Mouse (Mus musculus) limb, embryonic 10.5 days (tissue): ENCODE data around the gene Gm37240. TPM values are rescaled to one million over a fixed set of nuclear protein-coding genes. Genes with fewer than 3 reads are reported as not detected.
A peak's percentile ranks its signal among the peaks of the same experiment; 100 is the strongest.

Experiments
- DNase-seq: peaks from one replicate; pipeline ENCODE4 v3.0.0-alpha.2; 2017; ENCODE audit warnings: low spot score
- H3K27ac ChIP-seq: fragments of 300-500 bp; sonication (generic); 2 replicates; pipeline ENCODE4 v1.5.1; 2016; ENCODE audit warnings: mild to moderate bottlenecking
- H3K27me3 ChIP-seq: fragments of 300-500 bp; sonication (generic); 2 replicates; pipeline ENCODE4 v1.6.1; 2016; ENCODE audit warnings: low read depth, mild to moderate bottlenecking; ENCODE audit not compliant: poor library complexity, severe bottlenecking
- H3K36me3 ChIP-seq: fragments of 300-500 bp; sonication (generic); 2 replicates; pipeline ENCODE4 v1.6.1; 2016; ENCODE audit warnings: mild to moderate bottlenecking, moderate library complexity
- H3K4me1 ChIP-seq: fragments of 300-500 bp; sonication (generic); 2 replicates; pipeline ENCODE4 v1.6.1; 2016
- H3K4me3 ChIP-seq: fragments of 300-500 bp; sonication (generic); 2 replicates; pipeline ENCODE4 v1.5.1; 2016; ENCODE audit warnings: mild to moderate bottlenecking, moderate library complexity
- H3K9me3 ChIP-seq: fragments of 300-500 bp; sonication (generic); replicated peaks from 2 replicates; pipeline ENCODE4 v1.6.1; 2016; ENCODE audit warnings: mild to moderate bottlenecking
- WGBS: fragments of 180-500 bp; shearing (Covaris S2); methylation state at CpG from one replicate; pipeline ENCODE4 v1.1.7; 2016; 5-methylcytosine and 5-hydroxymethylcytosine counted together
- polyA plus RNA-seq: library from polyadenylated mRNA; unstranded; fragments of >200 nt; fragmentation: Nextera tagmentation; extraction: Ambion mirVana; gene quantifications from 2 replicates; pipeline ENCODE4 v1.2.1, GENCODE M21; 2016

The Gm37240 gene
- polyA plus RNA-seq, 1 experiment from 2014 or later = 3.1 TPM

GRCm38 (mm10) chr3:85148038-85148550 is 739.2 kb downstream of the Gm37240 start:
- Histone ChIP-seq H3K27me3 (no peaks in the 10 kb centered on the region), H3K27ac (no peak overlapping the region), H3K4me3 (no peak overlapping the region), H3K4me1 (no peaks in the 10 kb centered on the region), H3K36me3 (no peaks in the 10 kb centered on the region), H3K9me3 (no peaks in the 10 kb centered on the region)
- WGBS = 87% methylated on average over 6 of the region's 6 CpGs
- no peak for DNase-seq

GRCm38 (mm10) chr3:85145568-85145967 is 741.8 kb downstream of the Gm37240 start:
- DNase-seq = peak; percentile 52
- H3K27ac ChIP-seq = no peak overlapping the region
- no peaks in the 10 kb centered on the region for H3K9me3 ChIP-seq
- no peaks in the 10 kb centered on the region for H3K4me1 ChIP-seq
- H3K27me3 ChIP-seq = no peaks in the 10 kb centered on the region
- no peaks in the 10 kb centered on the region for H3K36me3 ChIP-seq
- H3K4me3 ChIP-seq = no peak overlapping the region
- WGBS = 35% methylated on average over 7 of the region's 7 CpGs

GRCm38 (mm10) chr3:85145076-85145475 is 742.2 kb downstream of the Gm37240 start:
- Histone ChIP-seq H3K36me3 (no peaks in the 10 kb centered on the region), H3K27ac (no peak overlapping the region), H3K27me3 (no peaks in the 10 kb centered on the region), H3K4me3 (no peak overlapping the region), H3K9me3 (no peaks in the 10 kb centered on the region), H3K4me1 (no peaks in the 10 kb centered on the region)
- DNase-seq = no peak
- WGBS = 88% methylated on average over 4 of the region's 4 CpGs

GRCm38 (mm10) chr3:85144425-85144824 is 742.9 kb downstream of the Gm37240 start:
- 84% methylated on average over 3 of the region's 3 CpGs for WGBS
- Histone ChIP-seq H3K4me1 (no peaks in the 10 kb centered on the region), H3K36me3 (no peaks in the 10 kb centered on the region), H3K9me3 (no peaks in the 10 kb centered on the region), H3K4me3 (no peak overlapping the region), H3K27ac (no peak overlapping the region), H3K27me3 (no peaks in the 10 kb centered on the region)
- DNase-seq = no peak

GRCm38 (mm10) chr3:85140488-85140887 is 746.8 kb downstream of the Gm37240 start:
- DNase-seq = no peak
- 54% methylated on average over 7 of the region's 7 CpGs for WGBS
- Histone ChIP-seq H3K4me1 (no peaks in the 10 kb centered on the region), H3K27ac (no peak overlapping the region), H3K27me3 (no peaks in the 10 kb centered on the region), H3K36me3 (no peaks in the 10 kb centered on the region), H3K9me3 (no peaks in the 10 kb centered on the region), H3K4me3 (no peak overlapping the region)

- H3K27me3 ChIP-seq = no peaks in the 10 kb centered on the region
- no peak overlapping the region for H3K4me3 ChIP-seq
- 82% methylated on average over 2 of the region's 2 CpGs for WGBS
- H3K27ac ChIP-seq = no peak overlapping the region
- no peaks in the 10 kb centered on the region for H3K36me3 ChIP-seq
- DNase-seq = no peak
- H3K4me1 ChIP-seq = no peaks in the 10 kb centered on the region
- H3K9me3 ChIP-seq = no peaks in the 10 kb centered on the region
These were observed 748.9 kb downstream of the Gm37240 start for GRCm38 (mm10) chr3:85138407-85138806.

- Histone ChIP-seq H3K27me3 (no peaks in the 10 kb centered on the region), H3K9me3 (no peaks in the 10 kb centered on the region), H3K4me1 (no peaks in the 10 kb centered on the region), H3K27ac (no peak overlapping the region), H3K4me3 (no peak overlapping the region), H3K36me3 (no peaks in the 10 kb centered on the region)
- no peak for DNase-seq
- WGBS = 95% methylated on average over 4 of the region's 4 CpGs
These were observed 753.8 kb downstream of the Gm37240 start for GRCm38 (mm10) chr3:85133561-85133960.

- H3K27ac ChIP-seq = no peak overlapping the region
- H3K4me3 ChIP-seq = no peak overlapping the region
- DNase-seq = no peak
- H3K9me3 ChIP-seq = no peaks in the 10 kb centered on the region
- WGBS = 74% methylated on average over 7 of the region's 7 CpGs
- H3K36me3 ChIP-seq = no peaks in the 10 kb centered on the region
- no peaks in the 10 kb centered on the region for H3K27me3 ChIP-seq
- no peaks in the 10 kb centered on the region for H3K4me1 ChIP-seq
These were observed 755.4 kb downstream of the Gm37240 start for GRCm38 (mm10) chr3:85131878-85132277.

- Histone ChIP-seq H3K9me3 (no peaks in the 10 kb centered on the region), H3K4me1 (no peaks in the 10 kb centered on the region), H3K27me3 (no peaks in the 10 kb centered on the region), H3K4me3 (no peak overlapping the region), H3K36me3 (no peaks in the 10 kb centered on the region), H3K27ac (no peak overlapping the region)
- no peak for DNase-seq
- 81% methylated on average over 8 of the region's 8 CpGs for WGBS
These were observed 758.8 kb downstream of the Gm37240 start for GRCm38 (mm10) chr3:85128546-85128945.

- Histone ChIP-seq H3K27ac (no peak overlapping the region), H3K27me3 (no peaks in the 10 kb centered on the region), H3K9me3 (no peaks in the 10 kb centered on the region), H3K36me3 (no peaks in the 10 kb centered on the region), H3K4me1 (no peaks in the 10 kb centered on the region), H3K4me3 (no peak overlapping the region)
- no peak for DNase-seq
- WGBS = 88% methylated on average over 7 of the region's 7 CpGs
These were observed 760.3 kb downstream of the Gm37240 start for GRCm38 (mm10) chr3:85126970-85127369.

GRCm38 (mm10) chr3:85125471-85125870 is 761.8 kb downstream of the Gm37240 start:
- Histone ChIP-seq H3K9me3 (no peaks in the 10 kb centered on the region), H3K36me3 (no peaks in the 10 kb centered on the region), H3K4me3 (no peak overlapping the region), H3K27ac (no peak overlapping the region), H3K4me1 (no peaks in the 10 kb centered on the region; the same call in 1 of the 2 replicates), H3K27me3 (no peaks in the 10 kb centered on the region)
- 92% methylated on average over 5 of the region's 5 CpGs for WGBS
- DNase-seq = no peak

GRCm38 (mm10) chr3:85124924-85125323 is 762.4 kb downstream of the Gm37240 start:
- WGBS = 86% methylated on average over 6 of the region's 6 CpGs
- no peak overlapping the region for H3K4me3 ChIP-seq
- no peaks in the 10 kb centered on the region for H3K27me3 ChIP-seq
- DNase-seq = no peak
- H3K4me1 ChIP-seq = no peaks in the 10 kb centered on the region; the same call in 1 of the 2 replicates
- no peak overlapping the region for H3K27ac ChIP-seq
- H3K9me3 ChIP-seq = no peaks in the 10 kb centered on the region
- H3K36me3 ChIP-seq = no peaks in the 10 kb centered on the region

- H3K9me3 ChIP-seq = no peaks in the 10 kb centered on the region
- no peak overlapping the region for H3K27ac ChIP-seq
- WGBS = 63% methylated on average over 7 of the region's 7 CpGs
- H3K27me3 ChIP-seq = no peaks in the 10 kb centered on the region
- DNase-seq = no peak
- H3K4me3 ChIP-seq = no peak overlapping the region
- H3K4me1 ChIP-seq = no peaks in the 10 kb centered on the region; the same call in 1 of the 2 replicates
- no peaks in the 10 kb centered on the region for H3K36me3 ChIP-seq
These were observed 762.9 kb downstream of the Gm37240 start for GRCm38 (mm10) chr3:85124410-85124809.

- H3K27me3 ChIP-seq = no peaks in the 10 kb centered on the region
- H3K4me3 ChIP-seq = no peak overlapping the region
- H3K4me1 ChIP-seq = no peaks in the 10 kb centered on the region; the same call in 1 of the 2 replicates
- WGBS = 90% methylated on average over 5 of the region's 5 CpGs
- DNase-seq = no peak
- no peaks in the 10 kb centered on the region for H3K9me3 ChIP-seq
- H3K36me3 ChIP-seq = no peaks in the 10 kb centered on the region
- no peak overlapping the region for H3K27ac ChIP-seq
These were observed 769.6 kb downstream of the Gm37240 start for GRCm38 (mm10) chr3:85117702-85118101.
